Mouse (Mus musculus) CH12.LX (cell line): ENCODE results near the gene Zfp423. TPM values are rescaled to one million over a fixed set of nuclear protein-coding genes. Genes with fewer than 3 reads are reported as not detected.

Experiments used
- DNase-seq: peaks from one replicate; pipeline ENCODE4 v3.0.0-alpha.2; 2013; ENCODE audit errors: extremely low read depth
- H3K27ac ChIP-seq: 2 replicates; pipeline ENCODE4 v1.5.1; 2012; ENCODE audit warnings: low read depth, mild to moderate bottlenecking, control low read depth, moderate library complexity; ENCODE audit not compliant: insufficient read depth
- H3K27me3 ChIP-seq: replicated peaks from 2 replicates; pipeline ENCODE3; 2012; ENCODE audit warnings: inconsistent platforms
- H3K36me3 ChIP-seq, 2 experiments: replicated peaks in 1 of 2; 2 replicates each; pipeline versions ENCODE3 to v1.6.1; 2012; ENCODE audit warnings: inconsistent platforms in 1 of 2, low read length in 1 of 2, mild to moderate bottlenecking in 1 of 2, mixed read lengths in 1 of 2, moderate library complexity in 1 of 2; ENCODE audit not compliant: control insufficient read depth in 1 of 2, insufficient read depth in 1 of 2
- H3K4me1 ChIP-seq, 2 experiments: 2 replicates each; pipeline ENCODE4 v1.6.1; 2012; ENCODE audit warnings: inconsistent platforms in 1 of 2, moderate library complexity in 1 of 2; ENCODE audit not compliant: insufficient read depth in 2 of 2, control insufficient read depth in 1 of 2
- H3K4me2 ChIP-seq: 2 replicates; pipeline ENCODE4 v1.6.1; 2012; ENCODE audit warnings: low read depth, mild to moderate bottlenecking, control low read depth; ENCODE audit not compliant: poor library complexity, insufficient read depth, severe bottlenecking
- H3K4me3 ChIP-seq, 3 experiments: fragments of 150-350 bp in 1 of 3; sonication (generic) in 1 of 3; replicated peaks in 1 of 3; 2 replicates each; pipeline versions ENCODE3 to v1.5.1; 2011 to 2012; ENCODE audit warnings: low read depth in 2 of 3, low read length in 2 of 3, mild to moderate bottlenecking in 2 of 3, moderate library complexity in 2 of 3, control low read depth in 1 of 3, improper control_type of control experiment in 1 of 3, inconsistent platforms in 1 of 3, mixed read lengths in 1 of 3; ENCODE audit not compliant: poor library complexity in 1 of 3
- H3K79me2 ChIP-seq: replicated peaks from 2 replicates; pipeline ENCODE4 v1.6.1; 2012; ENCODE audit warnings: mild to moderate bottlenecking, moderate library complexity; ENCODE audit not compliant: control insufficient read depth, poor library complexity, insufficient read depth, severe bottlenecking; ENCODE audit errors: extremely low read depth
- H3K9ac ChIP-seq: 2 replicates; pipeline ENCODE4 v1.6.1; 2012; ENCODE audit warnings: low read depth, mild to moderate bottlenecking, control low read depth, moderate library complexity; ENCODE audit not compliant: insufficient read depth
- H3K9me3 ChIP-seq: replicated peaks from 2 replicates; pipeline ENCODE3; 2012; ENCODE audit warnings: low read length, inconsistent platforms, mixed read lengths
- BHLHE40 ChIP-seq: IDR thresholded peaks from 2 replicates; pipeline ENCODE4 v1.6.1; 2011; ENCODE audit warnings: mild to moderate bottlenecking, low read depth, low read length, improper control_type of control experiment
- CHD2 ChIP-seq: IDR thresholded peaks from 2 replicates; pipeline ENCODE4 v1.6.1; 2011; ENCODE audit warnings: low read length, improper control_type of control experiment
- CTCF ChIP-seq, 2 experiments: IDR thresholded peaks in 1 of 2; conservative IDR thresholded peaks in 1 of 2; 2 replicates each; pipeline ENCODE4 v1.5.1; 2011 to 2012; ENCODE audit warnings: low read depth in 2 of 2, low read length in 2 of 2, improper control_type of control experiment in 1 of 2, inconsistent platforms in 1 of 2, mild to moderate bottlenecking in 1 of 2, moderate library complexity in 1 of 2
- ELF1 ChIP-seq: IDR thresholded peaks from 2 replicates; pipeline ENCODE4 v1.6.1; 2014; ENCODE audit warnings: low read depth, mild to moderate bottlenecking, inconsistent platforms, low read length, improper control_type of control experiment
- ETS1 ChIP-seq: conservative IDR thresholded peaks from 2 replicates; pipeline ENCODE4 v1.6.1; 2012; ENCODE audit warnings: low read depth, mild to moderate bottlenecking, inconsistent platforms, low read length, improper control_type of control experiment, moderate library complexity
- IRF4 ChIP-seq: IDR thresholded peaks from 2 replicates; pipeline ENCODE4 v1.6.1; 2014; ENCODE audit warnings: low read depth, mild to moderate bottlenecking, inconsistent platforms, low read length, improper control_type of control experiment
- JUN ChIP-seq: IDR thresholded peaks from 2 replicates; pipeline ENCODE4 v1.6.1; 2011; ENCODE audit warnings: low read depth, mild to moderate bottlenecking, low read length, improper control_type of control experiment, moderate library complexity; ENCODE audit not compliant: insufficient read depth
- JUND ChIP-seq: conservative IDR thresholded peaks from 2 replicates; pipeline ENCODE4 v1.6.1; 2011; ENCODE audit warnings: low read depth, low read length, improper control_type of control experiment
- KAT2A ChIP-seq: IDR thresholded peaks from 2 replicates; pipeline ENCODE4 v1.6.1; 2012; ENCODE audit warnings: low read length, improper control_type of control experiment, inconsistent platforms; ENCODE audit not compliant: insufficient replicate concordance
- MAX ChIP-seq: IDR thresholded peaks from 2 replicates; pipeline ENCODE4 v1.6.1; 2011; ENCODE audit warnings: low read length, improper control_type of control experiment
- MAZ ChIP-seq: IDR thresholded peaks from 2 replicates; pipeline ENCODE4 v1.6.1; 2012; ENCODE audit warnings: low read depth, mild to moderate bottlenecking, inconsistent platforms, low read length, improper control_type of control experiment, moderate library complexity
- MEF2A ChIP-seq: IDR thresholded peaks from 2 replicates; pipeline ENCODE4 v1.6.1; 2014; ENCODE audit warnings: low read depth, mild to moderate bottlenecking, inconsistent platforms, low read length, improper control_type of control experiment, borderline replicate concordance
- MYC ChIP-seq: IDR thresholded peaks from 2 replicates; pipeline ENCODE4 v1.6.1; 2011; ENCODE audit warnings: low read depth, mild to moderate bottlenecking, improper control_type of control experiment, low read length
- PAX5 ChIP-seq: IDR thresholded peaks from 2 replicates; pipeline ENCODE4 v1.6.1; 2012; ENCODE audit warnings: low read length, inconsistent platforms, mixed read lengths
- RAD21 ChIP-seq: IDR thresholded peaks from 2 replicates; pipeline ENCODE4 v1.6.1; 2011; ENCODE audit warnings: low read depth, mild to moderate bottlenecking, low read length, improper control_type of control experiment, moderate library complexity
- TBP ChIP-seq: conservative IDR thresholded peaks from 2 replicates; pipeline ENCODE4 v1.6.1; 2011; ENCODE audit warnings: low read depth, low read length, improper control_type of control experiment
- TCF12 ChIP-seq: IDR thresholded peaks from 2 replicates; pipeline ENCODE4 v1.6.1; 2014; ENCODE audit warnings: low read depth, mild to moderate bottlenecking, inconsistent platforms, low read length, improper control_type of control experiment
- UBTF ChIP-seq: IDR thresholded peaks from 2 replicates; pipeline ENCODE4 v1.6.1; 2012; ENCODE audit warnings: low read depth, mild to moderate bottlenecking, inconsistent platforms, low read length, improper control_type of control experiment, moderate library complexity
- ZKSCAN1 ChIP-seq: IDR thresholded peaks from 2 replicates; pipeline ENCODE4 v1.6.1; 2012; ENCODE audit warnings: low read depth, inconsistent platforms, low read length, improper control_type of control experiment, borderline replicate concordance
- ZMIZ1 ChIP-seq: IDR thresholded peaks from 2 replicates; pipeline ENCODE4 v1.6.1; 2012; ENCODE audit warnings: low read depth, mild to moderate bottlenecking, inconsistent platforms, low read length, improper control_type of control experiment
- ZNF384 ChIP-seq: IDR thresholded peaks from 2 replicates; pipeline ENCODE4 v1.6.1; 2012; ENCODE audit warnings: low read depth, low read length, improper control_type of control experiment, inconsistent platforms
- dilution Hi-C: fragments of 300-500 bp; cut with MboI; formaldehyde crosslinking; loops from 2 replicates; pipeline ENCODE4 v1.14.3; 2020; ENCODE audit warnings: low sequenced_read_pairs; ENCODE audit not compliant: extremely low pct_unique_long_range_greater_than_20kb, extremely low pct_ligation_motif_present
- in situ Hi-C: fragments of 300-500 bp; cut with MboI; formaldehyde crosslinking; loops from 3 replicates; pipeline ENCODE4 v1.14.3; 2019; ENCODE audit warnings: low sequenced_read_pairs, low pct_ligation_motif_present, low pct_unique_long_range_greater_than_20kb, mixed read lengths
- polyA plus RNA-seq: library from polyadenylated mRNA; unstranded; fragments of >175 nt; gene quantifications from 2 replicates; pipeline ENCODE4 v1.2.1, GENCODE M21; 2012; ENCODE audit warnings: low read depth; ENCODE audit not compliant: insufficient read length
- total RNA-seq, 2 experiments: library from RNA; depleted of rRNA; stranded (reverse); fragments of 300-350 nt in 1 of 2; fragments of >200 nt in 1 of 2; gene quantifications; 2 replicates each; pipeline ENCODE4 v1.2.3; 2012 to 2014

Zfp423 gene
- total and polyA plus RNA-seq, 3 experiments, result 0.25 to 2.7 (median 0.32) TPM

DNA sequence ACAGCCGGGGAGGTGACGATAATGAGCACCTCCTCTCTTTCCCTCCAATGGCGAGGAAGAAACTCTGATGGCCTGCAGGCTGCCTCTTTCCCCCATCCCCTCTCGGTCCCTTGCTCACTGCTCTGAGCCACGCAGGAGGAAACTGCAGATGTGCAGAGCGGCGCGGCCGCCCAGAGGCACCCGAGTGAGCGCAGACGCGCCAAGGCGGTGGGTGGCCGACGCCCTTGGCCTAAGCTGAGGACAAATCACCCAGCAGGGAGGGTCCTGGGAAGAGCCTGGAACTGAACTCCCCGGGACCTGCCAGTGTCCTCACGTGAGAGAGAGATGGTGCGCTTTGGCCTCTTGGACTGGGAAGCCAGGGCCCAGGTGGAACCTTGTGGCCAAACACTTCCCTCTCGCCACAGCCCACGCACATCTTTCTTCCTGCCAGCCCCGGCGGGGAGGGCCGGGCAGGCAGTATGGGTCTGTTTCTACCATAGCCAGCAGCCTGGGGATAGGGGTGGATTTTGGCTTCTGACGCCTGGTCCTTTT lies 296.5 kb downstream of the Zfp423 start:
- H3K4me3 ChIP-seq, result peak overlapping the region in 1 of 3 experiments; percentile 28
- no peaks in the 10 kb centered on the region for H3K27me3 ChIP-seq
- no peak overlapping the region for H3K27ac ChIP-seq
- no peaks in the 10 kb centered on the region for H3K79me2 ChIP-seq
- peak overlapping the region; percentile 46; the same call in 1 of the 2 replicates for H3K4me2 ChIP-seq
- no peaks in the 10 kb centered on the region for H3K9me3 ChIP-seq
- TF ChIP-seq BHLHE40, result peak; percentile 48
- no peak for TF ChIP-seq MAZ
- TF ChIP-seq IRF4, result no peak
- no peak for DNase-seq
- no peaks in the 10 kb centered on the region for H3K36me3 ChIP-seq
- in situ Hi-C loops (no loop called here), dilution Hi-C loops (no loop called here)
- H3K9ac ChIP-seq, result no peak overlapping the region
- peaks cover 14 to 47% of the 10 kb centered on the region in 2 experiments for H3K4me1 ChIP-seq

DNA sequence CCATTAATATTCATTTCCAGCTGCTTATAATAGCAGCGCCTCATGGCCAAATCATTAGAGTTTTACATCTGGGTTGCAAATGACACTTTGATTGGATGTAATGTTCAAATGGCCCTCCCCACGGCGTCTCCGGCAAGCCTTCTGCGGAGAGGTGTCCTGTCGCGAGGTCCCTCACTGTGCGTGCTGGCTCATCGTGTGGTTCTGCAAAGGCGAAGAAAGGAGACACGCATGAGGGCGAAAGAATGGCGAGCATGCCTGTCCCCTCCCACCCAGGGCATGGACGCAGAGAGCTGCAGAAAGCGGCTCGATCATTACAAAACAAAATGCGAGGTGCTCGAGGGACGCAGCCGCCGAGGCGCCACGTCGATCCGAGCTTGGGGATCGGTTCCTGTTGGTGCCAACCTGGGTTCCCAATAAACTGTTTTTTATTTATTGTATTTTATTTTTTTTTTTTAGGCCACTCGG lies 297.1 kb downstream of the Zfp423 start:
- Histone ChIP-seq H3K9me3 (no peaks in the 10 kb centered on the region), H3K4me3 (no peak overlapping the region), H3K27ac (no peak overlapping the region), H3K36me3 (no peaks in the 10 kb centered on the region), H3K4me2 (no peak overlapping the region), H3K27me3 (no peaks in the 10 kb centered on the region), H3K9ac (no peak overlapping the region), H3K79me2 (no peaks in the 10 kb centered on the region), H3K4me1 (peaks cover 14 to 49% of the 10 kb centered on the region in 2 experiments)
- dilution Hi-C loops (no loop called here), in situ Hi-C loops (no loop called here)
- no peak for DNase-seq
- TF ChIP-seq MAX (no peak), KAT2A (no peak), ZMIZ1 (no peak), ZKSCAN1 (no peak), TCF12 (no peak)

DNA sequence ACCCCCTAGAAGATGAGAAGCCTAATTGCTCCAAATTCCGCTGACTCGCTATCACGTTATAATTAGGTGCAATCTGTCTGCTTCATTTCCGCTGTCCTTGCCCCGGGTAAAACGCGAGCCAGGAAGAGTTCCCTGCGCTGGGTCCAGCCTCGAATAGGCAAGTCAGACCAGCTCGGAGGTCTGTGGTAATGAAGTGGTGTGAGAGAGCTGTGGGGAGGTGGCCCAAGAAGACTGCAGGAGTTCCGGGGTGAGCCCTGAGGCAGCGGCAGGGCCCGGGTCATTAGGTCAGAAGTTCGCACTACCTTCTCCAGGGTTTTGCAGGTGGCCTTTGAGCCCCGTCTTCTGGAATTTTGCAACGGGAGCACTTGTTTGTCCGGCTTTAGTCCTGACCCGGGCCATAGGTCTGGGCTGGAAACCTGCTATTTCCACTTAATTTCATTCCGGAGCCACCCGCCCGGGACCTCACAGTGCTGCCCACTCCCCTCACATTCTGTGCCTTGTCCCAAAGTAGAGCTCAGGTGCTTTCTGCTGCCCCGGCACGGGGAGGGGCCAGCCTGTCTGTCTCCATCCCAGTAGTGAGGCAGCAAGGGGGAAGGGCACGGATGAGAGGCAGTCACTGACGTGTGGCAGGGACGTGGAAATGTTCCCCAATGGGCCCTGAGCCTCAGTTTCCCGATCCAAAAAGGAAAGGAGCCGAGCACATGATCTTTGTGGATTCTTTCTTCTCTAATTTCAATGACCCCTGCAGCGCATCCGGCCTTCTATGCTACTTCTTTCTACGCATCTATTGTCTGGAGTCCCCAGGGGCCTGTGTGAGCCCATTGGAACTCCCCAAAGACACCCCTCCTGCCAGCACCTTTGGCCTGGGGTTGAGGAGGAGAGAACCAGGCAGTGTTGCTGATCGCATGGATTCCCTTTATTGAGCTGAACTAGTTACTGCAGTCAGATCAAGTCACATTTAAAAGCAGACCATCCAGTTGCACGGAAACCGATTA lies 298.2 kb downstream of the Zfp423 start:
- Histone ChIP-seq H3K4me3 (no peak overlapping the region), H3K4me1 (peaks cover 16 to 54% of the 10 kb centered on the region in 2 experiments), H3K9me3 (no peaks in the 10 kb centered on the region), H3K36me3 (no peaks in the 10 kb centered on the region), H3K27me3 (no peaks in the 10 kb centered on the region), H3K4me2 (no peak overlapping the region), H3K9ac (no peak overlapping the region), H3K27ac (no peak overlapping the region), H3K79me2 (no peaks in the 10 kb centered on the region)
- dilution Hi-C loops (no loop called here), in situ Hi-C loops (no loop called here)
- no peak for TF ChIP-seq ELF1
- no peak for TF ChIP-seq CTCF (conservative IDR thresholded peaks at IDR 0.05 in 1 of 2, IDR thresholded peaks at IDR 0.05 in 1 of 2; ENCODE audit: low read depth in 2 of 2, low read length in 2 of 2)
- no peak for TF ChIP-seq CHD2
- no peak for TF ChIP-seq PAX5
- TF ChIP-seq JUN, result no peak
- TF ChIP-seq MEF2A, result no peak
- no peak for TF ChIP-seq ZKSCAN1
- no peak for TF ChIP-seq JUND
- no peak for TF ChIP-seq MAZ
- TF ChIP-seq TBP, result no peak
- no peak for TF ChIP-seq BHLHE40
- TF ChIP-seq MYC, result no peak
- no peak for TF ChIP-seq IRF4
- no peak for TF ChIP-seq ETS1
- no peak for TF ChIP-seq RAD21
- no peak for TF ChIP-seq KAT2A
- TF ChIP-seq ZNF384, result no peak
- no peak for TF ChIP-seq UBTF
- no peak for DNase-seq
